Mouse (Mus musculus) limb, embryonic 11.5 days (tissue): ENCODE measurements around the gene Atxn7l1. TPM values are rescaled to one million over a fixed set of nuclear protein-coding genes. Genes with fewer than 3 reads are reported as not detected.

Experiments
- ATAC-seq: fragments of 200-750 bp; cut with Nextera tagmentation; 2 replicates; pipeline ENCODE4 v1.8.0; 2017; ENCODE audit warnings: low read depth; ENCODE audit not compliant: insufficient number of reproducible peaks, low FRiP score, low TSS enrichment
- DNase-seq: peaks from one replicate; pipeline ENCODE4 v3.0.0-alpha.2; 2015; ENCODE audit warnings: low spot score
- H3K27ac ChIP-seq: fragments of 300-500 bp; sonication (generic); replicated peaks from 2 replicates; pipeline ENCODE4 v1.5.1; 2014; ENCODE audit warnings: low read depth, mild to moderate bottlenecking, low read length
- H3K27me3 ChIP-seq: fragments of 300-500 bp; sonication (generic); 2 replicates; pipeline ENCODE4 v1.6.1; 2014; ENCODE audit warnings: mild to moderate bottlenecking, low read length, mixed read lengths; ENCODE audit not compliant: control insufficient read depth, insufficient read depth
- H3K36me3 ChIP-seq: fragments of 300-500 bp; sonication (generic); 2 replicates; pipeline ENCODE4 v1.6.1; 2014; ENCODE audit warnings: mild to moderate bottlenecking, low read length, moderate library complexity, mixed read lengths; ENCODE audit not compliant: control insufficient read depth, insufficient read depth
- H3K4me1 ChIP-seq: fragments of 300-500 bp; sonication (generic); 2 replicates; pipeline ENCODE4 v1.6.1; 2014; ENCODE audit warnings: low read length, mixed read lengths; ENCODE audit not compliant: control insufficient read depth, insufficient read depth
- H3K4me2 ChIP-seq: fragments of 300-500 bp; sonication (generic); 2 replicates; pipeline ENCODE4 v1.6.1; 2014; ENCODE audit warnings: low read depth, mild to moderate bottlenecking, moderate library complexity; ENCODE audit not compliant: severe bottlenecking
- H3K4me3 ChIP-seq: fragments of 300-500 bp; sonication (generic); 2 replicates; pipeline ENCODE4 v1.5.1; 2014; ENCODE audit warnings: low read depth, low read length
- H3K9ac ChIP-seq: fragments of 300-500 bp; sonication (generic); 2 replicates; pipeline ENCODE4 v1.6.1; 2014; ENCODE audit warnings: mild to moderate bottlenecking, low read length
- H3K9me3 ChIP-seq: fragments of 300-500 bp; sonication (generic); 2 replicates; pipeline ENCODE4 v1.6.1; 2016; ENCODE audit warnings: low read length; ENCODE audit not compliant: control insufficient read depth
- WGBS: fragments of 180-500 bp; shearing (Covaris S2); extraction: QIAGEN DNeasy Blood & Tissue Kit; methylation state at CpG from one replicate; pipeline ENCODE4 v1.1.7; 2014; 5-methylcytosine and 5-hydroxymethylcytosine counted together
- polyA plus RNA-seq: library from polyadenylated mRNA; unstranded; fragments of >200 nt; fragmentation: Nextera tagmentation; extraction: Ambion mirVana; gene quantifications from 2 replicates; pipeline ENCODE4 v1.2.1, GENCODE M21; 2014

Atxn7l1 gene
- polyA plus RNA-seq, 1 experiment from 2014 or later: 18.8 TPM

GRCm38 (mm10) chr12:33139083-33139482 is 8.4 kb upstream of the Atxn7l1 start:
- H3K4me3 ChIP-seq: no peak overlapping the region
- no peaks in the 10 kb centered on the region for H3K4me1 ChIP-seq
- H3K4me2 ChIP-seq: no peak overlapping the region
- no peak overlapping the region for H3K9ac ChIP-seq
- no peaks in the 10 kb centered on the region for H3K36me3 ChIP-seq
- H3K27me3 ChIP-seq: no peaks in the 10 kb centered on the region
- DNase-seq: no peak
- H3K9me3 ChIP-seq: no peaks in the 10 kb centered on the region
- WGBS: 86% methylated on average over 3 of the region's 3 CpGs
- no peak for ATAC-seq
- no peak overlapping the region for H3K27ac ChIP-seq

GRCm38 (mm10) chr12:33144456-33144855 is 3.0 kb upstream of the Atxn7l1 start:
- 76% methylated on average over 8 of the region's 8 CpGs for WGBS

GRCm38 (mm10) chr12:33146622-33147433 is 665 bp upstream of the Atxn7l1 start:
- Histone ChIP-seq H3K4me3 (peak overlapping the region; percentile 75), H3K27ac (no peak overlapping the region)

More at GRCm38 (mm10) chr12:33144456-33144855, 3.0 kb upstream of the Atxn7l1 start:
- ATAC-seq (no peak), DNase-seq (no peak)
- Histone ChIP-seq H3K4me2 (no peak overlapping the region), H3K4me3 (no peak overlapping the region), H3K36me3 (no peaks in the 10 kb centered on the region), H3K27me3 (0 out of 2 replicates have a peak, but pooled peaks cover 6% of the 10 kb centered on the region), H3K9me3 (no peaks in the 10 kb centered on the region), H3K4me1 (peaks cover 4% of the 10 kb centered on the region; the same call in 1 of the 2 replicates), H3K9ac (no peak overlapping the region), H3K27ac (no peak overlapping the region)

GRCm38 (mm10) chr12:33149544-33150190 is 2.2 kb downstream of the Atxn7l1 start:
- H3K27ac ChIP-seq: no peak overlapping the region
- 94% methylated on average over 16 of the region's 16 CpGs for WGBS
- peaks cover 4% of the 10 kb centered on the region; the same call in 1 of the 2 replicates for H3K4me1 ChIP-seq
- H3K9me3 ChIP-seq: no peaks in the 10 kb centered on the region
- 0 out of 2 replicates have a peak, but pooled peaks cover 6% of the 10 kb centered on the region for H3K27me3 ChIP-seq
- DNase-seq: no peak
- H3K4me2 ChIP-seq: no peak overlapping the region
- no peak overlapping the region for H3K9ac ChIP-seq
- H3K36me3 ChIP-seq: no peaks in the 10 kb centered on the region
- H3K4me3 ChIP-seq: no peak overlapping the region
- no peak for ATAC-seq

More at GRCm38 (mm10) chr12:33146622-33147433, 665 bp upstream of the Atxn7l1 start:
- Histone ChIP-seq H3K27me3 (0 out of 2 replicates have a peak, but pooled peaks cover 6% of the 10 kb centered on the region), H3K9ac (peak overlapping the region; percentile 66), H3K4me2 (peak overlapping the region; percentile 68), H3K9me3 (no peaks in the 10 kb centered on the region), H3K4me1 (peaks cover 4% of the 10 kb centered on the region; the same call in 1 of the 2 replicates), H3K36me3 (no peaks in the 10 kb centered on the region)
- 6% methylated on average over 29 of the region's 29 CpGs for WGBS
- DNase-seq (peak; percentile 69), ATAC-seq (peak; percentile 61)

GRCm38 (mm10) chr12:33153131-33153530 is 5.6 kb downstream of the Atxn7l1 start:
- H3K36me3 ChIP-seq: no peaks in the 10 kb centered on the region
- H3K9me3 ChIP-seq: no peaks in the 10 kb centered on the region
- H3K9ac ChIP-seq: no peak overlapping the region
- H3K27ac ChIP-seq: no peak overlapping the region
- H3K4me2 ChIP-seq: no peak overlapping the region
- H3K27me3 ChIP-seq: no peaks in the 10 kb centered on the region
- 70% methylated on average over 7 of the region's 7 CpGs for WGBS
- ATAC-seq: no peak
- no peak for DNase-seq
- H3K4me3 ChIP-seq: no peak overlapping the region
- peaks cover 4% of the 10 kb centered on the region; the same call in 1 of the 2 replicates for H3K4me1 ChIP-seq

GRCm38 (mm10) chr12:33153850-33154249 is 6.4 kb downstream of the Atxn7l1 start:
- Histone ChIP-seq H3K9me3 (no peaks in the 10 kb centered on the region), H3K4me2 (no peak overlapping the region), H3K9ac (no peak overlapping the region), H3K27me3 (no peaks in the 10 kb centered on the region), H3K36me3 (no peaks in the 10 kb centered on the region), H3K27ac (no peak overlapping the region), H3K4me1 (no peaks in the 10 kb centered on the region; the same call in 1 of the 2 replicates), H3K4me3 (no peak overlapping the region)
- 91% methylated on average over 3 of the region's 3 CpGs for WGBS
- ATAC-seq (no peak), DNase-seq (no peak)

GRCm38 (mm10) chr12:33154732-33155131 is 7.2 kb downstream of the Atxn7l1 start:
- Histone ChIP-seq H3K4me3 (no peak overlapping the region), H3K27ac (no peak overlapping the region), H3K36me3 (no peaks in the 10 kb centered on the region), H3K4me1 (no peaks in the 10 kb centered on the region), H3K27me3 (no peaks in the 10 kb centered on the region), H3K9ac (no peak overlapping the region), H3K9me3 (no peaks in the 10 kb centered on the region), H3K4me2 (no peak overlapping the region)
- DNase-seq (no peak), ATAC-seq (no peak)
- WGBS: 92% methylated on average over 3 of the region's 3 CpGs

- DNase-seq: no peak
- H3K4me2 ChIP-seq: no peak overlapping the region
- H3K9me3 ChIP-seq: no peaks in the 10 kb centered on the region
- H3K9ac ChIP-seq: no peak overlapping the region
- WGBS: 92% methylated on average over 7 of the region's 7 CpGs
- H3K27me3 ChIP-seq: no peaks in the 10 kb centered on the region
- H3K27ac ChIP-seq: no peak overlapping the region
- no peak overlapping the region for H3K4me3 ChIP-seq
- no peaks in the 10 kb centered on the region for H3K36me3 ChIP-seq
- no peaks in the 10 kb centered on the region for H3K4me1 ChIP-seq
- no peak for ATAC-seq
Measured at GRCm38 (mm10) chr12:33156334-33157018, 9.0 kb downstream of the Atxn7l1 start.
